Mouse (Mus musculus) G1E (cell line): ENCODE measurements around the gene Sema6c.

ENCODE experiments used
- CTCF ChIP-seq: IDR thresholded peaks from 2 replicates; pipeline ENCODE4 v1.5.1; 2012; ENCODE audit warnings: low read depth, low read length, inconsistent platforms, mixed read lengths
- GATA1 ChIP-seq: IDR thresholded peaks from 2 replicates; pipeline ENCODE4 v1.6.1; 2012; ENCODE audit warnings: borderline replicate concordance, low read length, inconsistent platforms, mixed read lengths
- GATA2 ChIP-seq: IDR thresholded peaks from 2 replicates; pipeline ENCODE4 v1.6.1; 2012; ENCODE audit warnings: low read depth, low read length, inconsistent platforms, borderline replicate concordance
- POLR2AphosphoS5 ChIP-seq: IDR thresholded peaks from 2 replicates; pipeline ENCODE4 v1.6.1; 2012; ENCODE audit warnings: low read depth, low read length, inconsistent platforms; ENCODE audit not compliant: insufficient replicate concordance

DNA sequence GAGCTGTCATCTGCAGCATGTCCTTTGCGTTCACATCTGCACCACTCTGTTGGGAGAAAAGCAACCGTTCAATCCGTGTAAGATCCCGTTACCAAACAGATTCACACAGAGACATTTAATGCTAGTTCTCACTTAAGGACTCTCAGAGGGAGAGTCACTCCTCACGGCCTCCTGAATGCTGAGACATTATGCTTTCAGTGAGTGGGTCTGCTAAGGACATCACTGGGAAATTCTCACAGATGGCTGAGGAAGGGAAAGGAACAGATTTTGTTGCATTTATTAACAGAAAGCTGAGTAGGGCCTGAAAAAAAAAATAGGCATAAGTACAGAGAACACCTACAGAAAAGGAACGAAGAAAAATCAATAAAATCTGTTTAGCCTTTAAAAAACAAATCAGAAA is 43.6 kb downstream of the Sema6c start:
- TF ChIP-seq CTCF (no peak), GATA1 (no peak), GATA2 (no peak), POLR2AphosphoS5 (no peak)
